Mouse (Mus musculus): ENCODE results near the gene Chrd. TPM values are rescaled to one million over a fixed set of nuclear protein-coding genes. Genes with fewer than 3 reads are reported as not detected.

The Chrd gene
- polyA plus RNA-seq, 1 experiment, result 1.1 TPM

DNA sequence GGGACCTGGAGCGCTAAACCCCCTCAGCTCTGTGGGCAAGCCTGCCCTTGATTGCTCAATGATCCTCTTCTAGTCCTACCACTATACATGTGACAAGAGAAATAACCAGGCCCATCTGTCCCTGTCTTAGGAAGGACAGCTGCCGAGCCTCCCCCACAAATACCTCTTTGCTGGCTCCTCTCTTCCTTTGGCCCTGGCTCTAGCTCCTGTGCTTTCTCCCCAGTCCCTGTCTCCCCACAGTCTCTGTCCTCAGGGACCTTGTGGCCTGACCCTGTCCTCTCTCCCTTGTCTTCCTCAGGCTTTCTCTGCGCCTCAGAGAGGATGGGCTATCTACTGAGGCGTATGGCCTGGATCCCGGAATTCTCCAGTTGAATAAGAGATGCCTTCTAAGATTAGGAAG, 1.2 kb upstream of the Chrd start:
- Histone ChIP-seq H3K4me1 (ENCODE audit: control insufficient read depth, insufficient read depth, low read length) (peaks cover 2% of the 10 kb centered on the region), H3K36me3 (ENCODE audit: control insufficient read depth, insufficient read depth, low read length, poor library complexity, severe bottlenecking) (no peaks in the 10 kb centered on the region), H3K9me3 (replicated peaks; ENCODE audit: control insufficient read depth, insufficient read depth, low read length, poor library complexity, severe bottlenecking) (no peaks in the 10 kb centered on the region), H3K4me3 (ENCODE audit: low read depth, low read length) (no peak overlapping the region), H3K27ac (ENCODE audit: insufficient read depth, low read length) (no peak overlapping the region), H3K27me3 (ENCODE audit: control insufficient read depth, insufficient read depth, low read length, poor library complexity, severe bottlenecking) (peaks cover 3% of the 10 kb centered on the region; the same call in 1 of the 2 replicates), H3K9ac (ENCODE audit: low read depth, poor library complexity, severe bottlenecking) (no peak overlapping the region)
- TF ChIP-seq POLR2A (IDR thresholded peaks at IDR 0.05; ENCODE audit: insufficient read depth, low read length) (no peak), CTCF (IDR thresholded peaks at IDR 0.05; ENCODE audit: low read depth, low read length) (no peak), EP300 (IDR thresholded peaks at IDR 0.05; ENCODE audit: insufficient read depth, low read depth, low read length) (no peak)

DNA sequence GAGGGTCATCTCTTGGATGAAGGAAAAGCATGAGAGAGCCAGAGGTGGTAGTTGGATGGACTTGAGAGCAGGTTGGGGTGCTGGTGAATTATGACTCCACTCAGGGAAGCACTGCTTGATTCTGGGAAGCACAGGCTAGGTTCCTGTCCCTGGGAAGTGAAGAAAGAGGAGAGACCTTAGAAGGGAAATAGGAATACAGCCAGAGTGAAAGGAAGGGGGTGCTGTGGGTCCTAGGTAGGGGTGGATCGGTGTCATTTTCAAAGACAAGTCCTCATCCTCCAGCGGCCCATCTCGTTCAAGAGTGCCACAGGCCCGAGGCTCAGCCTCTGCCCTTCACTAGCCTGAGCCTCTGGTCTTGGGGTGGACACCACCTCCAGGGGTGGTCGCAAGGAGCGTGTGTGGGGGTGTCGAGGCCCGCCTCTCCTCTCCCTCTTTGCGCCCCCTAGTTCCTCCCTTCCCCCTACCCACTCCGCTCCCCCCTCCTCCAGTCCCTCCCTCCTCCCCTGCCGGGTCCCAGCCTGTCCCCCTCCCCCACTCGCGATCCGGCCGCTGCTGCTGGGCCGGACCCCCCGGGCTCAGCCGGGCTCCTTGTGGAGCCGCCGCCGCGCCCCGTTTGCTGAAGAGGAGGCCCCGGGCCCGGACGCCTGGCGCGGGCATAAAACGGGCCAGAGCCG, 539 bp upstream of the Chrd start:
- Histone ChIP-seq H3K27me3 (ENCODE audit: control insufficient read depth, insufficient read depth, low read length, poor library complexity, severe bottlenecking) (peaks cover 3% of the 10 kb centered on the region; the same call in 1 of the 2 replicates), H3K4me1 (ENCODE audit: control insufficient read depth, insufficient read depth, low read length) (peaks cover 2% of the 10 kb centered on the region), H3K27ac (ENCODE audit: insufficient read depth, low read length) (no peak overlapping the region), H3K36me3 (ENCODE audit: control insufficient read depth, insufficient read depth, low read length, poor library complexity, severe bottlenecking) (no peaks in the 10 kb centered on the region), H3K9ac (ENCODE audit: low read depth, poor library complexity, severe bottlenecking) (peak overlapping the region; percentile 84), H3K4me3 (ENCODE audit: low read depth, low read length) (peak overlapping the region; percentile 45), H3K9me3 (replicated peaks; ENCODE audit: control insufficient read depth, insufficient read depth, low read length, poor library complexity, severe bottlenecking) (no peaks in the 10 kb centered on the region)
- TF ChIP-seq CTCF (IDR thresholded peaks at IDR 0.05; ENCODE audit: low read depth, low read length) (no peak), POLR2A (IDR thresholded peaks at IDR 0.05; ENCODE audit: insufficient read depth, low read length) (no peak)

DNA sequence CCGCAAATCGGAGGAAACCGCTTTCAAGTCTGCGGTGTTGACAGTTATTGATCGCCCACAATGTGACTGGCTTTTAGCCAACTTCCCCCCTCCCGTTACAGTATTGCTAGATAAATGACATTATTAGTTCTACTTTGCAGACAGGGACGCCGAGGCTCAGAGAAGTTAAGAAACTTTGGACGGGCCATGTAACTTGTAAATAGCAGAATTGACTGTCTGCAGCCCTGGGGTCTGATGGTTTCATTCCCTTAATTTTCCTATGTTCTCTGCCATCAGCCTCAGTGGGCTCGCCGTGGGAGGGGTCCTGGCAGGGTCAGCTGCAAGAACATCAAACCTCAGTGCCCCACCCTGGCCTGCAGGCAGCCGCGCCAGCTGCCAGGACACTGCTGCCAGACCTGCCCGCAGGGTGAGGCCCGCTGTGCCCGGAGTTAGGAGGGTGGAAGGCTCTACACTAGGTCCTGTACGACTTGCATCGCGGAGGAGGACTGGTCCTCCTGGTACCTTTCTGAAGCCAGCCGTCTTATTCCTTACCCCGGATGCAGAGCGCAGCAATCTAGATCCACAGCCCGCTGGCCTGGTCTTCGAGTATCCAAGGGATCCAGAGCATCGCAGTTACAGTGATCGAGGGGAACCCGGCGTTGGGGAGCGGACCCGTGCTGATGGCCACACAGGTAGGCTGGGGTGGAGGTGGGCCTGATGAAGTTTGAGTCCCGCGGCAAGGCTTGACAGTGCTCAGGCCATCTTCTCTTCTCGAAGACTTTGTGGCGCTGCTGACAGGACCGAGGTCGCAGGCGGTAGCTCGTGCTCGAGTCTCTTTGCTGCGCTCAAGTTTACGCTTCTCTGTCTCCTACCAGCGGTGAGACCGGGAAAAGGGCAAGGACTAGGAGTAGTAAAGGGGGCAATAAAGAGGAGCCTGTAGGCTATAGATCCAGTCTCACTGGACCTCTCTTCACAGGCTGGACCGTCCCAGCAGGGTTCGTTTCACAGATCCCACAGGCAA, 1.1 kb downstream of the Chrd start, which contains the start of gene Thpo:
Gene Thpo (minus strand): TSS at position 781 of the 1,000 bp plus-strand sequence.
- Histone ChIP-seq H3K4me1 (ENCODE audit: control insufficient read depth, insufficient read depth, low read length) (peaks cover 2% of the 10 kb centered on the region), H3K9ac (ENCODE audit: low read depth, poor library complexity, severe bottlenecking) (peak within 1 kb of the TSS; percentile 84), H3K4me3 (ENCODE audit: low read depth, low read length) (peak within 1 kb of the TSS; percentile 45), H3K9me3 (replicated peaks; ENCODE audit: control insufficient read depth, insufficient read depth, low read length, poor library complexity, severe bottlenecking) (no peaks in the 10 kb centered on the region), H3K27ac (ENCODE audit: insufficient read depth, low read length) (no peak within 1 kb of the TSS), H3K27me3 (ENCODE audit: control insufficient read depth, insufficient read depth, low read length, poor library complexity, severe bottlenecking) (peaks cover 3% of the 10 kb centered on the region; the same call in 1 of the 2 replicates), H3K36me3 (ENCODE audit: control insufficient read depth, insufficient read depth, low read length, poor library complexity, severe bottlenecking) (no peaks in the 10 kb centered on the region)
- TF ChIP-seq EP300 (IDR thresholded peaks at IDR 0.05; ENCODE audit: insufficient read depth, low read depth, low read length) (no peak), CTCF (IDR thresholded peaks at IDR 0.05; ENCODE audit: low read depth, low read length) (no peak), POLR2A (IDR thresholded peaks at IDR 0.05; ENCODE audit: insufficient read depth, low read length) (no peak)

DNA sequence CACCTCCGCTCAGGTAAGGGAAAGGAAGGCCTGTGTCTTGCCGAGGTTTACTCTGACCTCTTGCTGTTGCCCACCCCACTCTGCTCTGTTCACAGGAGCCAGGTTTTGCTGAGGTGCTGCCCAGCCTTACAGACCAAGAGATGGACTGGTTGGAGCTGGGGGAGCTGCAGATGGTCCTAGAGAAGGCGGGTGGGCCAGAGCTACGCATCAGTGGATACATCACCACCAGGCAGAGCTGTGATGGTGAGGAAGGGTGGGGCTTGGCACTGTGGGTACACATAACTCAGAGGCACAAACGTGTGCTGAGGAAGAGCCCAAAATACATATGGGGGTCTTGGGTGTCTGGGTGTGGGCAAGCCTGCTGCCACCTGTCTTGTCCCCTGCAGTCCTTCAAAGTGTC, 2.7 kb downstream of the Chrd start:
- H3K36me3 ChIP-seq (ENCODE audit: control insufficient read depth, insufficient read depth, low read length, poor library complexity, severe bottlenecking), result no peaks in the 10 kb centered on the region
- H3K4me1 ChIP-seq (ENCODE audit: control insufficient read depth, insufficient read depth, low read length), result peaks cover 2% of the 10 kb centered on the region
- no peak overlapping the region for H3K4me3 ChIP-seq (ENCODE audit: low read depth, low read length)
- no peak overlapping the region for H3K27ac ChIP-seq (ENCODE audit: insufficient read depth, low read length)
- no peaks in the 10 kb centered on the region for H3K9me3 ChIP-seq (replicated peaks; ENCODE audit: control insufficient read depth, insufficient read depth, low read length, poor library complexity, severe bottlenecking)
- TF ChIP-seq EP300 (IDR thresholded peaks at IDR 0.05; ENCODE audit: insufficient read depth, low read depth, low read length) (no peak), POLR2A (IDR thresholded peaks at IDR 0.05; ENCODE audit: insufficient read depth, low read length) (no peak), CTCF (IDR thresholded peaks at IDR 0.05; ENCODE audit: low read depth, low read length) (no peak)
- H3K9ac ChIP-seq (ENCODE audit: low read depth, poor library complexity, severe bottlenecking), result no peak overlapping the region
- H3K27me3 ChIP-seq (ENCODE audit: control insufficient read depth, insufficient read depth, low read length, poor library complexity, severe bottlenecking), result peaks cover 3% of the 10 kb centered on the region; the same call in 1 of the 2 replicates

DNA sequence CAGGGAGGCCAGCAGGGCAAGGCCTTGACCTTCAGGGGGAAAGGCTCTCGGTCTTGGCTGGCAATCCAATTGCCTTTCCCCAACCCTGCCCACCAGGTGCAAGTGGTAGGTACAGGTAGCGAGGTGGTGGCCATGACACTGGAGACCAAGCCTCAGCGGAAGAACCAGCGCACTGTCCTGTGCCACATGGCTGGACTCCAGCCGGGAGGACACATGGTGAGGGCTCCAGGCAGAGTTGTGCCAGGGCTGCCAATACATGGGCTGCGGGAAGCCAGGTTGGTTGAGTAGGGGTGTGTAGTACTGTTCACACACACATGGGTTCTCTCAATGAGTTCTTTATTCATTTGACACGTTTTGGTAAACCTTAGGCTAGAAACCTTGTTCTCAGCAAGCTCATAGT, 3.2 kb downstream of the Chrd start:
- H3K27me3 ChIP-seq (ENCODE audit: control insufficient read depth, insufficient read depth, low read length, poor library complexity, severe bottlenecking), result peaks cover 3% of the 10 kb centered on the region; the same call in 1 of the 2 replicates

More for the DNA sequence above, 3.2 kb downstream of the Chrd start:
- no peak overlapping the region for H3K4me3 ChIP-seq (ENCODE audit: low read depth, low read length)
- no peak overlapping the region for H3K9ac ChIP-seq (ENCODE audit: low read depth, poor library complexity, severe bottlenecking)
- no peaks in the 10 kb centered on the region for H3K9me3 ChIP-seq (replicated peaks; ENCODE audit: control insufficient read depth, insufficient read depth, low read length, poor library complexity, severe bottlenecking)
- H3K36me3 ChIP-seq (ENCODE audit: control insufficient read depth, insufficient read depth, low read length, poor library complexity, severe bottlenecking), result no peaks in the 10 kb centered on the region
- peaks cover 2% of the 10 kb centered on the region for H3K4me1 ChIP-seq (ENCODE audit: control insufficient read depth, insufficient read depth, low read length)
- no peak overlapping the region for H3K27ac ChIP-seq (ENCODE audit: insufficient read depth, low read length)
- no peak for TF ChIP-seq CTCF (IDR thresholded peaks at IDR 0.05; ENCODE audit: low read depth, low read length)
- TF ChIP-seq POLR2A (IDR thresholded peaks at IDR 0.05; ENCODE audit: insufficient read depth, low read length), result no peak
- TF ChIP-seq EP300 (IDR thresholded peaks at IDR 0.05; ENCODE audit: insufficient read depth, low read depth, low read length), result no peak

All from ES-Bruce4 (cell line).